Mouse (Mus musculus) heart, embryonic 11.5 days (tissue): Measurements from ENCODE around the gene Sypl2. TPM values are rescaled to one million over a fixed set of nuclear protein-coding genes. Genes with fewer than 3 reads are reported as not detected.

Source experiments
- ATAC-seq: fragments of 200-750 bp; cut with Nextera tagmentation; replicated peaks from 2 replicates; pipeline ENCODE4 v1.8.0; 2017; ENCODE audit warnings: moderate library complexity; ENCODE audit not compliant: insufficient number of reproducible peaks, low FRiP score, low TSS enrichment
- H3K27ac ChIP-seq: fragments of 300-500 bp; sonication (generic); 2 replicates; pipeline ENCODE4 v1.5.1; 2014; ENCODE audit warnings: mild to moderate bottlenecking, low read depth, low read length
- H3K27me3 ChIP-seq: fragments of 300-500 bp; sonication (generic); 2 replicates; pipeline ENCODE4 v1.6.1; 2014; ENCODE audit warnings: mild to moderate bottlenecking, low read length, mixed read lengths; ENCODE audit not compliant: control insufficient read depth, insufficient read depth
- H3K36me3 ChIP-seq: fragments of 300-500 bp; sonication (generic); 2 replicates; pipeline ENCODE4 v1.6.1; 2014; ENCODE audit warnings: mild to moderate bottlenecking, low read length, moderate library complexity, mixed read lengths; ENCODE audit not compliant: control insufficient read depth, insufficient read depth
- H3K4me1 ChIP-seq: fragments of 300-500 bp; sonication (generic); 2 replicates; pipeline ENCODE4 v1.6.1; 2014; ENCODE audit warnings: low read length; ENCODE audit not compliant: control insufficient read depth, insufficient read depth
- H3K4me2 ChIP-seq: fragments of 300-500 bp; sonication (generic); 2 replicates; pipeline ENCODE4 v1.6.1; 2014; ENCODE audit warnings: mild to moderate bottlenecking, moderate library complexity
- H3K4me3 ChIP-seq: fragments of 300-500 bp; sonication (generic); 2 replicates; pipeline ENCODE4 v1.5.1; 2014; ENCODE audit warnings: low read depth, low read length
- H3K9ac ChIP-seq: fragments of 300-500 bp; sonication (generic); 2 replicates; pipeline ENCODE4 v1.6.1; 2014; ENCODE audit warnings: mild to moderate bottlenecking, low read depth, low read length, moderate library complexity
- H3K9me3 ChIP-seq: fragments of 300-500 bp; sonication (generic); replicated peaks from 2 replicates; pipeline ENCODE4 v1.6.1; 2016; ENCODE audit warnings: low read length; ENCODE audit not compliant: control insufficient read depth
- WGBS: fragments of 180-500 bp; shearing (Covaris S2); extraction: QIAGEN DNeasy Blood & Tissue Kit; methylation state at CpG from one replicate; pipeline ENCODE4 v1.1.7; 2014; ENCODE audit not compliant: insufficient replicate concordance; 5-methylcytosine and 5-hydroxymethylcytosine counted together
- polyA plus RNA-seq: library from polyadenylated mRNA; unstranded; fragments of >200 nt; fragmentation: Nextera tagmentation; extraction: Ambion mirVana; gene quantifications from 2 replicates; pipeline ENCODE4 v1.2.1, GENCODE M21; 2014

The Sypl2 gene
- polyA plus RNA-seq, 1 experiment from 2014 or later: 1.1 TPM

DNA sequence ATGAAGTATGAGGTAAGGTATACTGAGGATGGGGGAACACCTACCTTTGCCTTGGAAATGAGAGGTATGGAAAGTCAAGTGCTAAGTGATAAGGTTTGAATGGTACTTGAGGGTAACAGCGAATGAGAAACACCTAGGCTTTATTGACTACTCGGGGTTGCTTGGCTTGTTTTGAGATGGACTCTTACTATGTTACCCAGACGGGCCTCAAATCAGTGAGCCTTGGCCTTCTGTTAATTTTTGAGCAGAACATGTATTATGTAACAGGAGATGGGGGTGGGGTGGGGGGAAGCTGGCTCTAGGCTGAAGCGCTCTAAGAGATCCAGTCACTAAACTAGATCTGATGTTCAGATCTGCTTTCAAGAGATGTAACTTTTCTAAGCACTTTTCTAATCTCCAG lies 5.2 kb upstream of the Sypl2 start:
- Histone ChIP-seq H3K4me2 (no peak overlapping the region), H3K27ac (no peak overlapping the region)
- WGBS: 72% methylated on average over 4 of the region's 4 CpGs

DNA sequence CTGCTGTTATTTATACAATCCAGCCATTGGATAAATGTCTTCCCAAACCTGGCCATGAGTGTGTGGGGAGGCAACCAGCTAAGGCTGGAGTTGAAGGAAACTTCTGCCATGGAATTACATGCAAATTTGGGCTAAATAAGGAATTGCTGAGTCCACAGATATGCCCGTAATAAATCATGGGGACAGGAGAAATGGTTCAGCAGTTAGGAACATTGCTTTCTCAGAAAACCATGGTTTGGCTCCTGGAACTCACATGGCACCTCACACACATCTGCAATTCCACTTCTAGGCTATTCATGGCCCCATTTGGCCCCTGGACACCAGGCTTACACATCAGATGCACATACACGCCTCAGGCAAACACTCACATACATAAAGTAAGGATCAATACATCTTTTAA lies 1.1 kb upstream of the Sypl2 start:
- Histone ChIP-seq H3K27me3 (peaks cover 42% of the 10 kb centered on the region), H3K4me1 (0 out of 2 replicates have a peak, but pooled peaks cover 4% of the 10 kb centered on the region), H3K36me3 (no peaks in the 10 kb centered on the region), H3K27ac (no peak overlapping the region), H3K9ac (no peak overlapping the region), H3K4me2 (no peak overlapping the region), H3K4me3 (no peak overlapping the region), H3K9me3 (no peaks in the 10 kb centered on the region)
- no peak for ATAC-seq
- 73% methylated on average over 2 of the region's 2 CpGs for WGBS

More for the DNA sequence above, 5.2 kb upstream of the Sypl2 start:
- Histone ChIP-seq H3K9me3 (no peaks in the 10 kb centered on the region), H3K27me3 (peaks cover 11% of the 10 kb centered on the region), H3K4me1 (no peaks in the 10 kb centered on the region), H3K36me3 (no peaks in the 10 kb centered on the region), H3K4me3 (no peak overlapping the region), H3K9ac (no peak overlapping the region)
- no peak for ATAC-seq

DNA sequence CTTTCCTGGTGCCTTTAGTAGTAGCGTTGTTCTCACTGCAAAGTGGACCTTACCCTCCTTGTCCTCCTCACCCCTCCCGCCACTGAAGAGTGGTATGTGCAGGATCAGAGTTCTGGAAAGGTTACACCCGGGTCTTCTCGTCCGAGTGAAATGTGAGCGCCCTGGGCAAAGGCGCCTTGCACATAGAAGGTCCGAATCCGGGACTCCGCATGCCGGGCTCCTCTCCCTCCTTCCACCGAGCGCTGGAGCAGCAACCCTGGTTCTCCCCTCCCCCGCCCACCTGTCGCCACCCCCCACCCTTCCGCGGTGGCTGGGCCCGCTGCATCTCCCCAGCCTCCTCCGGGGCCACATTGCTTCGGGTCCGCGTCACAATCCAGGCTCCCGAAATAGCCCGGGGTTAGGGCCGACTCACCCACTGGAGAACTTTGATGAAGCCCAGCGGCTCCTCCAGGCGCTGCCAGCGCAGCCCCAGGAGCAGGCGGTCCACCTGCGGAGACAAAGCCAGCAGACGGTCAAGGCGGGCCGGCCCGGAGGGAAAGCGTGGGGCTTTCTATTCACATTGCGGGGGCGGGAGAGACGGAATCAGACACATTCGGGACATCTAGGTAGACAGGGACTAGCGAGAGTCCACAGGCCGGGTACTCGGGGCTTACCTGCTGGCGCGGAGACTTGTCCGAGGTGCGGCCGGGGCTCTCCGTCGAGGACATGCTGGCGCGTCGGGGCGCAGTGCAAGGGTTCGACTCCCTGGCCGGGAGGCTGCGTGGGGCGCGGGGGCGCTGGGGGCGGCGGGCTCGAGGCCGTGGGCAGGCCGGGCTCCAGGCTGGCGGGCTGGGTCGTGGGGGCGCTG lies 514 bp downstream of the Sypl2 start:
- WGBS: 3% methylated on average over 64 of the region's 67 CpGs
- ATAC-seq: peak; percentile 26; the same call in 1 of the 2 replicates
- H3K9ac ChIP-seq: peak overlapping the region; percentile 65
- H3K36me3 ChIP-seq: no peaks in the 10 kb centered on the region
- 0 out of 2 replicates have a peak, but pooled peaks cover 4% of the 10 kb centered on the region for H3K4me1 ChIP-seq
- H3K4me3 ChIP-seq: peak overlapping the region; percentile 53
- peaks cover 45% of the 10 kb centered on the region for H3K27me3 ChIP-seq
- H3K27ac ChIP-seq: no peak overlapping the region
- peak overlapping the region; percentile 85 for H3K4me2 ChIP-seq
- H3K9me3 ChIP-seq: no peaks in the 10 kb centered on the region

DNA sequence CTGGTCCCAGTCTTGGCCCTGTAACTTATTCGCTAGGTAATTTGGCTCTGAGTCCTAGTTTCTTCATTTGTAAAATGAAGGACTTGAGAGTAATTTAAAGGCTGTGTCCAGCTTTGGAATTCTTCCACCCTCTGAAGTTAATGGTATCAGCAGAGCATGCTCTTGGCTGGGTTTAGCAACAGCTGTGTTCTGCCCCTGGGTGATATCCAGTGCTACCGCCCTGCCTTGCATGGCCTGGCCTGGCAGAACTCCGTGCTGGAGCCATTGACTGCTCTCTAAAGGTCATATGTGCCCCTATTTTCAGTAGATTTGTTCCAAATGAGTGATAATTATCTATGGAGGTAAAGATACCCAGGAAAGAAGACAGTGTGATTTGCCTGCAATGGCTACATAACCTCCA lies 5.8 kb downstream of the Sypl2 start:
- ATAC-seq: no peak
- no peak overlapping the region for H3K4me2 ChIP-seq
- no peak overlapping the region for H3K27ac ChIP-seq
- H3K27me3 ChIP-seq: peaks cover 28% of the 10 kb centered on the region
- H3K9ac ChIP-seq: no peak overlapping the region
- WGBS: 73% methylated on average over 3 of the region's 3 CpGs
- no peaks in the 10 kb centered on the region for H3K9me3 ChIP-seq
- H3K36me3 ChIP-seq: no peaks in the 10 kb centered on the region
- H3K4me3 ChIP-seq: no peak overlapping the region
- H3K4me1 ChIP-seq: 0 out of 2 replicates have a peak, but pooled peaks cover under 1% of the 10 kb centered on the region

DNA sequence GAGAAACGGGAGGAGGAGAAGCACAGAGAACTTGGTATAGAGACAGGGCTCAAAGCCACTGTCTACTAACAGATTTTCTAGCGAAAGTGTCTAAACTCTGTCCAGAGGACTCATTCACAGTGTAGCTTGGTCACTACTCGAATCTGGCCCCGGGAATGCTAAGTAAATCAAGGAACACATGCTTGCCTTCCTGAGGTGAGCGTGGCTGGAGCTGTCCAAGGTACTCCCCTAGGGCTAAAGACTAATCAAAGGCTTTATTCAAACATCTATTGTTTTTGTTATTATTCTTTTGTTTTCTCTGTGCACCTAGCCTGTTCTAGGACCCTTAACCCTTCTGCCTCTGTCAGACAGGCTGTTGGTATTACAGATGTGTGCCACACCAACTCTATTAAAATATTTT lies 11.7 kb downstream of the Sypl2 start:
- WGBS: 14% methylated on average over 5 of the region's 5 CpGs
- Histone ChIP-seq H3K27me3 (peaks cover 4% of the 10 kb centered on the region; the same call in 1 of the 2 replicates), H3K9ac (no peak overlapping the region), H3K36me3 (no peaks in the 10 kb centered on the region), H3K4me2 (no peak overlapping the region), H3K4me1 (no peaks in the 10 kb centered on the region; the same call in 1 of the 2 replicates), H3K9me3 (no peaks in the 10 kb centered on the region), H3K27ac (no peak overlapping the region), H3K4me3 (no peak overlapping the region)
- ATAC-seq: no peak

DNA sequence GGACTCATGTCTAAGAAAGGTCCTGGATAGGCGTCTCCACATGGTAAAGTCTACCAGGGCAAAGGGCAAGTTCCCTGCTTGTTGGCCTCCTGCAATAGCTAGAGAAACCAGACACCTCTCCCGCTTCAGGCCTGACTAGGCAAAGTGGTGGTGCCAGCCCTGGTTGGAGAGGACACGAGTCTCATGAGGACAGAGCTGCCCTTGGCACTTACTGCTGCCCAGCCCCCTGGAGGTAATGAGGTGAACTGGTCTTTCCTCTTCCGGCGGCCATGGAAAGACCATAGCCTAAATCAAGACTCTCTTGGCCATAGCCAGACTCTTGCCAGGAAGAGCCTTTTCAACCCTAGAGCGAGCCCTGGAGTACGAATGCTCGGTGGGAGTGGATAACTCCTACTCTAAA lies 14.0 kb downstream of the Sypl2 start:
- Histone ChIP-seq H3K4me2 (no peak overlapping the region), H3K9ac (no peak overlapping the region), H3K4me3 (no peak overlapping the region), H3K27ac (no peak overlapping the region), H3K36me3 (peaks cover 2% of the 10 kb centered on the region; the same call in 1 of the 2 replicates), H3K9me3 (no peaks in the 10 kb centered on the region), H3K4me1 (peaks cover 10% of the 10 kb centered on the region; the same call in 1 of the 2 replicates), H3K27me3 (no peaks in the 10 kb centered on the region)
- ATAC-seq: no peak
- WGBS: 75% methylated on average over 8 of the region's 8 CpGs

DNA sequence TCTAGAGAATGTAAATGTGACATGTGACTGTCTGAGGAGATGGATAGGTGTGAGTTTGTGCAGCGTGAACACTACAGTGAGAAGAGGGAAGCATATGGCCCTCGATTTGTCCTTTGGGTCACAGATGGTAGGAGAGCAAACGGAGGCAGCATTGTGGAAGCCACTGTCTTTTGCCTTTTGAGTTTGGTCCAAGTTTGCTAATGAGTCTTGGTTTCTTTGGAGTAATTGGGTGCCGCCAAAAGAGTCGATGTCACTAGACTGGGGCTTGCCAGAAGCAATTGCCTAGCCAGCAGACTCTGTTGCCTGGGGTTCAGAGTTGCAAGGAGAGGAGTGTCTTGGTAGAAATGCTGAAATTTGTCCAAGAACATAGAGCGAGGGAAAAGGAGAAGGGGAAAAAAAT lies 14.6 kb downstream of the Sypl2 start:
- H3K9me3 ChIP-seq: no peaks in the 10 kb centered on the region
- no peak overlapping the region for H3K4me2 ChIP-seq
- no peak overlapping the region for H3K4me3 ChIP-seq
- H3K4me1 ChIP-seq: peaks cover 10% of the 10 kb centered on the region; the same call in 1 of the 2 replicates
- no peak for ATAC-seq
- H3K36me3 ChIP-seq: peaks cover 6% of the 10 kb centered on the region; the same call in 1 of the 2 replicates
- H3K27me3 ChIP-seq: no peaks in the 10 kb centered on the region
- no peak overlapping the region for H3K9ac ChIP-seq
- 90% methylated on average over 6 of the region's 6 CpGs for WGBS
- H3K27ac ChIP-seq: no peak overlapping the region

DNA sequence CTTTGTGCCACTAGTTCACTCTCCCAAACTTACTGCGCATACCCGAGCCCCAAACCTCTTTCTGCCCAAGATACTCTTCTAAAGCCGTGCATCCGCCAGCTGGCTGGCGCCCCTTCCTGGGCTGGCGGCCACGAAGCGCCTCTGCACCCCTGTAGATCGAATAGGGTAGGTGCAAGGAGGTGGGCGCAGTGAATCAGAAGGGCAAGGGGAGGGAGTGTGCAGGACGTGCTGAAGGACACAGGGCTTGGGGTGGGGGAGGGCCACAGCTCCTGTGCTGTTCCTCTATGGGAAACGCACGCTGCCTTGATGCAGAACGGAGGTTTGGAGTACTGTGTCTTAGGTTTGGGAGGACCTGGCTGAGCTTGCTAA lies 15.7 kb downstream of the Sypl2 start, which contains the start of gene Atxn7l2:
Gene Atxn7l2, minus strand, starts transcription at position 164 of the 369 bp plus-strand sequence.
- peak within 1 kb of the TSS; percentile 85 for H3K4me2 ChIP-seq
- H3K9ac ChIP-seq: peak within 1 kb of the TSS; percentile 95
- under 1% methylated on average over 14 of the region's 14 CpGs for WGBS
- peak within 1 kb of the TSS; percentile 72 for H3K4me3 ChIP-seq
- H3K27ac ChIP-seq: peak within 1 kb of the TSS; percentile 86
- peaks cover 10% of the 10 kb centered on the region; the same call in 1 of the 2 replicates for H3K4me1 ChIP-seq
- H3K36me3 ChIP-seq: peaks cover 10% of the 10 kb centered on the region
- ATAC-seq: peak; percentile 71
- no peaks in the 10 kb centered on the region for H3K9me3 ChIP-seq
- H3K27me3 ChIP-seq: no peaks in the 10 kb centered on the region
